Mouse (Mus musculus): ENCODE measurements around the gene Zdhhc18.

Zdhhc18 gene

DNA sequence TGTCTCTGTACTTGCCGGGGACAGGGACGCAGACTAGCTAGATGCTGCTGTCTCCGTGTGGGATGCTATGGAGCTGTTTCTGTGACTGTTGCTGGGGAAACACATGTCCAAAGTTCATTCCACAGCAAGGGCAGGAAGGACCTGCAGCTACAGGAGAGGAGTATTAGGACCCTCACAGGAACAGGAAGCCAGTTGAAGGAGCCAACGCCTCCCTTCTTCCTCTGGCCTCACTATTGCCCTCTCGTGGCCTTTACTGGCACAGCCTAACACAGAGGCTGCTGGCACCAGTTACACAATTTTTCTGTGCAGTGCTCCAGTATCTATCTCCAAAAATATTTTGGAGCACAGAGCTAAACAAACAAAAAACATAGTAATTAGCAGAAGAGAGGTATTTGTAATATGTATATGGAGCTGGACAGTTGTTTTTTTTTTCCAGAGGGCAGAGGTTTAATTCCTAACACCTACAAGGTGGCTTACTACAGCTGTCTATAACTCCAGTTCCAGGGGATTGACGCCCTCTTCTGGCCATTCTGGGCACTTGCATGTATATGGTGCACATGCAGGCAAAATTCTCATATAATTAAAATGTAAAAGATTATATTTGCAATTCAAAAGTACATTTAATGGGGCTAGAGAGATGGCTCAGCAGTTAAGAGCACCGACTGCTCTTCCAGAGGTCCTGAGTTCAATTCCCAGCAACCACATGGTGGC is at the start of gene Zdhhc18:
Zdhhc18 (minus strand) TSS at position 166 of the 711 bp plus-strand sequence.
- DNase-seq (ENCODE audit: low spot score) = peak; percentile 72

DNA sequence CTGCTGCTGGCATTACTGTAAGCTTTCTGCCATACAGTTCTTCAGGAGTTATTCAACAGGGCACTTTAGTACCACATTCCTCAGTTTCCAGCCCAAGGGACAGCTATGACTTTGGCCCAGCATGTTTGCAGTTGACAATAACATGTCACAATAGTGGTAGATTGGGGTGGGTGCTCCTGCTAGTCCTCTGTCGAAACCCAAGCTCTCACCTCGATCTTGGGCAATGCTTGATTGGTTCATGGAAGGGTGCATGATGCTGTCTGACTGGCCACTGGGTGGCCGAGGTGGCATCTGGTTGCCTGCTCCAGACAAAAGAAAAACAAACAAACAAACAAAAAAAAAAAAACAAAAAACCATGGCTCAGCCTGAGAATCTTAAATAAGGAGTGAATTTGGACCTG is 45.4 kb upstream of the Zdhhc18 start:
- DNase-seq (ENCODE audit: low spot score) = no peak

DNA sequence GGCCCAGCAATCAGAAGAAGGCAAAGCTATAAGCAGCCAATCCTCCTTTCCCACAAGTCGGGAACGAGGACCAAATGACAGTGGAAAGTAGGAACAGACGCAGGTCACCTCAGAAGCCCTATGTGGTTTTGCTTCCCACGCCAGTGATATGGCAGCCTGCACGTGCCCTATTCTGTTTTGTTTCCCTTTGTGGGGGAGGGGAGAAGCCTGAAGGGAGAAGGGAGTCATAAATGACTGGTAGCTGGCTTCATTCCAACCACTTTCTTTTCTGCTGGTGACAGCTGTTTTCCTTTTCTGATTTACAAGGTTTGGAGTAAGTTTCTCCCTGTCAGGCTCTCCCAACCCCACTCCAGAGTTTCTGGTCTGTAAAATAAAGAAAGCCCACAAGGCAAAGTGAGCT is 40.3 kb upstream of the Zdhhc18 start:
- DNase-seq (ENCODE audit: low spot score) = no peak

DNA sequence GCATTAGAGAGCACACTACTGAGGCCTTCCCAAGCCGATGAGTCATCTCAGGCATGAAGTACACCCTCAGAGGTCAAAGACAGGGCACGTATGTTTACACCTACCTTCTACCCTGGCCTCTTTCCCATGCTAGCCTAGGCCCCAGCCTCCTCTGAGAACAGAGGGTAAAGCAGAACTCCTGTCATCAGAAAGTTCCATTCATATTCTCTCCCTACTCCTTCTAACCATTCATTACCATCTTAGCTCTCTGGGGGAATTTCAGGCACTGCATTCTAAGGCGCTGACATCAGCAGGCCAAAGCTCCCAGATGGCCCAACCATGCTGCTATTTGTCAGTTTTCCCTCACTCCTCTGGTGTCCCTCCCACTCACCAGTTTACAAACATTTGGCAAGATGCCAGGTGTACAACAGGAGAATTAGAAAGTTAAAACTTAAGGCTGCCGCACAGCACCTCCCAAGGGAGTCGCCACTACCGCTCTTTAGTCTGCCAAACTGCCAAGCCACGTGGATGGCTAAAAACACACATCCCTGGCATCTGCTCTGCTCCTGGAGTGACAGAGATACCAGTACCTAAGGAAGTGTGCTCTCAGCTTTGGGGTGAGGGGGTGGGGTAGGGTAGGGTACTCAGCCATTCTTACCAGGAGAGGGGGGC is 38.6 kb upstream of the Zdhhc18 start:
- DNase-seq (ENCODE audit: low spot score) = no peak

DNA sequence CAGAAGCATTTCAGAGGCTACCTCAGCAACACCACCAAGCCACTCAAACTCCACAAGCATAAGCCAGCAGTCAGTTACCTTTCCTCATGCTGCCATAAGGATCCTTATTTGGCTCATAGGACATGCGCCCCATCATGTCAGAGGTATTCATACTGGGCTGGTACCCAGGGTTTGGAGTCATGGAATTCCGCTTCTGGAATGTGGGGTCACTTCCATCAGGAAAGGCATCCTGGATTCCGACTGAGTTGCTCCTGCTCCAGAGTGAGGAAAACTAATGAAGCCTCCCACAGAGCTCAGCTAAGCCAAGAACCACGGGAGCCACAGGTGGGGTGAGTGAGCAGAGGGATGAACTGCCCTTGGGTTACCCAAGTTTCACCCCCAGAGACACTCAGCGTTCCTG is 37.2 kb upstream of the Zdhhc18 start:
- no peak for DNase-seq (ENCODE audit: low spot score)

DNA sequence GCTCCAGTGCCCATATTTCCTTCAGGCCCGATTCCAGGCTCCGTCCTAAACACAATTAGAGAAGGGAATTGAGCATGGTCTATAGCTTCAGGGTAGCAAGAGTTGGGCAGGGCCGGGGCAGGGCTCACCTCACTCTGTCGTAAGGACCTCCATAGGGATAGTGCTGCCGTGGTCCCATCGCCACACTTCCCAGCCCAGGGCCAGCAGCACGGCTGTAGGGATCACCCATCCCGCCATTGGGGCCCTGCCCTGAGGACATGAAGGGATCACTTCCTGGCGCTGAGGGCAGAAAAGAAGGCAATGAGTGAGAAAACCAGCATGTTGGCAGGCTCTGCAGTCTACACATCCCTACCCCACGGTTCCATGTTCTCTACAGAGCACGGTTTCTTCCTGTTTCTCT is 36.6 kb upstream of the Zdhhc18 start:
- DNase-seq (ENCODE audit: low spot score) = no peak

DNA sequence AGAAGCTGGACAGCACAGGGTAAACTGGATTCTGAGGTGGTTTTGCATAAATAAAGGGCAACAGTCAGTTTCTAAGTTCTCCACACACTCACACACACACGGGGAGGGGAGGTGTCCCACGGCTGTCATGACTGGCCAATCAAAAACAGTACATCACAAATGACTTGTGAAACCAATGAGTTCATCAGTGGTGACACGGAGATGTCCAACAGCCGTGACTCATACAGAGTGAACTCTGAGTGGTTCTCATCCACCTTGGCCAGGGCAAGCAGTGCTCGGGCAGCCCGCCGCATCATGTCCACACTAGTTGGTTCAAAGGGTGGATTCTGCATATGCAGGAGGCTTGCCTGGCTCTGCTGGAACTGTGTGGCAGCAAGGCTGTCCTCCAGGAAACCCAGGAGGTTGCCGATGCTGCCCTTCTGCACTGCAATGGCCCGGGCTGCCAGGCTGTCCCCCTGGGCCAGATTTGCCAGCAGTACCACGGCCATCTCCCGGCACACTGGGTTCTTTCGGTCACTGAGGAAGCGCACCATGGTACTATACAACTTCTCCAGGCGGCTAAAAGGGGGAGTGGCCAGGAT is 30.3 kb upstream of the Zdhhc18 start:
- no peak for DNase-seq (ENCODE audit: low spot score)

DNA sequence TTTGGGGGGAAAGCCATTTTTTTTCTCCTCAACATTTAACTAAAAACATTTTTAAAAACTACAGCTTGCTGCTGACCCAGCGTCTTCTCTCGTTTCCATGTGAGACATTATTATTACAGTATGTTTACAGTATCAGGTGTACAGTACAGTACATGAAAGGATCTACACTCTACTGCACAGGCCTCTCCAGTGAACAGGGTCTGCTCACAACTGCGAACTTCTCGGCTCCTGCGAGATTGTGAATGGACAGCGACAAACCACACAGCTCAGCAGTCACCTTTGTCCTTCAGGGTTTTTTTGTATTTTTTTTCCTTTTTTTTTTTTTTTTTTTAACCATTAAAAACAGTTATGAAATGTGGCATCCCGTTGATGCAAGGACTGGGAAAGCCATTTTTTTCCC is 29.7 kb upstream of the Zdhhc18 start:
- DNase-seq (ENCODE audit: low spot score) = no peak

DNA sequence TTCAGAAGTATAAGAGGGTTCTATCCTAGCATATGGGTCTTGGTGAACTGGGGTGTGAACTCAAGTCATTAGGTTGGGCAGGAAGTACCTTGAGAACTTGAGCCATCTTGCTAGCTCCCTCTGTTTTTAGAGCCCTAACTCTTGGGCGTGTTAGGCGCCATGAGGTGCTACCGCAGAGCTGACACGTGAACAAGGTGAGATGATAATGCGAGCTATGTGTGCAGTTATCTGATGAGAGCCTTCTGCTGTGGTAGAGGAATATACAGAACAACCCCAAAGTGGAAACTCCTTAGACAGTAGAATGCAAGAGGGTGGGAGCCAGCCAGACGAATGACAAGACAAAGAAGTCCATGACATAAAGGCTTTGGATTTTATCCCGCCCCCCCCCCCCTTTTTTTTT is 27.3 kb upstream of the Zdhhc18 start:
- no peak for DNase-seq (ENCODE audit: low spot score)

DNA sequence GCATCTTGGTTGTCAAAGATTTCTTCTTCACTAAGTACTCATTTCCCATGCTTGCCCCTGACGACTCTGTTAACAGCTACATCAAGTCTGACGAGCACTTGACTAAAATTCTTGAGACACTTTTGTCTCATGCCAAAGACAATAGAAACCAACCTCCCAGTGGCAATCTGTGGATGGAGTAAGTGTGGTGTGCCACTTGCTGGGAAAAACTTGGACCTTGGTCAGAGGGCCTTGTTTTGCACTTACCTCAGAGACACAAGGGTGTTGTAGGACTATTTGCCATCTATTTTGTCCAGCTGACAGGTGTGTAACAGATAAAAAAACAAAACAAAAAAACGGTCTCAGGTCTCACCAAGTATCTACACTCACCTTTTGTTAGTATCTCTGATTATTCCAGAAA is 26.2 kb upstream of the Zdhhc18 start:
- no peak for DNase-seq (ENCODE audit: low spot score)

DNA sequence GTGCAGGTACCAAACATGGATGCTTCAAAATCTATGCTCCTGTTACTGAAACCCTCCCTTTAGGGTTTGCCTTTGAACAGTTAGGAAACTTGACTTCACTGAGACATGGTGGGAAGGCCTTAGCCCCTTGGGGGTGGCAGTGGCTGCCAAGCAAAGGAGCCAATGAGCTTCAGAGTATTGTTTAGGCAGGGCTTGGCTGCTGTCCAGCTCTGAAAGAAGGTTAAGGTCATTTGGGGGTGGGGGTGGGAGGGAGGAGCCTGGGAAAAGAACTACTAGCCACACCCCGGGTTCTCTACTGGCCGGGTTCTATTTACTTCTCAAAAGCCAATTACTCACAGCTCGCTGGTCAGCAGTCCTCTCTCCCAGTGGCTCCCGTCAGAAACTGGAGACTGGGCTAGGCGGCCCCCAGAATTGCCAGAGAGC is 25.7 kb upstream of the Zdhhc18 start:
- DNase-seq (ENCODE audit: low spot score) = no peak

DNA sequence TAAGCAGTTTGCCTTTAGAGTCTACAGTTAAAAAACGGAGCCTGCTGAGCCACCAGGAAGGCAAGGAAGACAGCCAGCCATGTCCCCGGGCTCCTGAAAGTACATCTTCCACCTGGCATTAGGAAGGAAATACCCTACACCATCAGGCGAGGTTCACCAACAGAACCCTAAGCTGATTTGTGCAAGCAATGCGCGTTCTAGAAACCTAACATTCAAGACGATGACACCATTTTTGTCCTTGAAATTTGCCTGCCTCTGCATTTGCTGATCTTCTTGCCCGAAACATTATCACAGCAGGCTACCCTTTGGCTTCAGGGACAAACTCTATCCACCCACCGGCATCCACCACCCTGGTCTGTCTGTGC is 24.4 kb upstream of the Zdhhc18 start:
- DNase-seq (ENCODE audit: low spot score) = no peak

DNA sequence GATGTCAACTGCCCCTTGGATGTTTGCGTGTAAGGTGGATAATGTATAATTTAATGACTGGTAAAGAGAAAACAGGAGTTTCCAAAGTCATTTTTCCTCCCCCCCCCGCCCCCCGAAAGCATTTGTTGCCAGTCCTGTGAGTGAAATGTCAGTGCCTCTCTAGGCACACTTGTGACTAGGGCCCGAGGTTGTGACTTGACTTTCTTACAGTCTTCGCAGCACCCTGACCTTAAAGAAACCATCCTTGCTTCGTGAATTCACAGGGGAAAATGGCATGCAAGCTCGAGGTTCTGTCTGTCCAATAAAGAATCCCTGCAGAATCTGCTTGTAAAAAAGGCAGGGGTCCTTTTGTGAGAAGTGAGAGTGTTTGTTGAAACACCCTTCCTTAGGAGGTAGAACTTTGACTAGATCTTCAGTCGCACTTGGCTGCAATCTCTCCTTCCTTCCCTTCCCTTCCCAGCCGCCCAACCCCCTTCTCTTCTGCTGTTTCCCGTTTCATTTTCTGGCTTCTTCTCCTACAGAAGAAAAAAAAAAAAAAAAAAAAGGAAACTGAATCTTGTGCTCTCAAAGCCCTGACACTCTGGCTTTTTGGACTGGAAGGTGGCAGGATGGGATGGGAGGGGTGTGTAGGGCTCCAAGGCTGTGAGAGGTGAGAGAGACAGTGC is 23.8 kb upstream of the Zdhhc18 start:
- no peak for DNase-seq (ENCODE audit: low spot score)

DNA sequence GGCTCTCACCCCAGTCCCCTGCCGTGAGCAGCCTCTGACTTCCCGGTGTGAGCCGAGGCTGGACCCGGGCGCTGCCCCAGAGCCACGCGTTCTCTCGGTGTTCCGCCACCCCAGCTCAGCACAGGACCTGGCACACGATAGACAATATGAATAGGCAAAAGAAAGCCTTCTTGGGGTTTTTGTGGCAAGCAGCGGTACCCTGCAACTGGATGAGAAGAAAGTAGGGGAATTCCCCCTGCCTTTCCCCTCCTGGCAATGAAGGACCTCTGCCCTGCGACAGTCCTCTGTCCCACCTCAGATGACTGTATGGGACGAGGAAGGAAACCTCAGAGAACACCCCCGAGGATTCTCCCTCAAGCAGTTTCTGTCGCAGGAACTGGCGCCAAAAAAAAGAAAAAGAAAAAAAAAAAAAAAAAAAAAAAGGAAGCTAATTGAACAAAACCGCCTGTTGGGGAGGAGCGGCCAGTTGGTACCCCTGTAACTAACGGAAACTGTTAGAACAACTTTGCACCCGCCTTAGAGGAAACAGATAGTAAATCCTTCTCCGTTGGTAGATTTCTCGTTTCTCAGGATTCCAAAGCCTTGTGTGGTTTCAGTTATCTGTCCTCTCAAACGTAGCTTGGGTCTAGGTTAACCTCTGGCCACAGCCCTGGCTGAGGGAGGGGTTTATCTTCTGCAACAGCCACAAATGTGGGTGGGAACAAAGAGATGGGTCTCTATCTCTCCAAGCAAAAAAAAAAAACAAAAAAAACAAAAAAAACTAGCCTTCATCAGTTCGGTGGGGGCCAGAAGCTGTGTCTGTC is 23.1 kb upstream of the Zdhhc18 start:
- no peak for DNase-seq (ENCODE audit: low spot score)

DNA sequence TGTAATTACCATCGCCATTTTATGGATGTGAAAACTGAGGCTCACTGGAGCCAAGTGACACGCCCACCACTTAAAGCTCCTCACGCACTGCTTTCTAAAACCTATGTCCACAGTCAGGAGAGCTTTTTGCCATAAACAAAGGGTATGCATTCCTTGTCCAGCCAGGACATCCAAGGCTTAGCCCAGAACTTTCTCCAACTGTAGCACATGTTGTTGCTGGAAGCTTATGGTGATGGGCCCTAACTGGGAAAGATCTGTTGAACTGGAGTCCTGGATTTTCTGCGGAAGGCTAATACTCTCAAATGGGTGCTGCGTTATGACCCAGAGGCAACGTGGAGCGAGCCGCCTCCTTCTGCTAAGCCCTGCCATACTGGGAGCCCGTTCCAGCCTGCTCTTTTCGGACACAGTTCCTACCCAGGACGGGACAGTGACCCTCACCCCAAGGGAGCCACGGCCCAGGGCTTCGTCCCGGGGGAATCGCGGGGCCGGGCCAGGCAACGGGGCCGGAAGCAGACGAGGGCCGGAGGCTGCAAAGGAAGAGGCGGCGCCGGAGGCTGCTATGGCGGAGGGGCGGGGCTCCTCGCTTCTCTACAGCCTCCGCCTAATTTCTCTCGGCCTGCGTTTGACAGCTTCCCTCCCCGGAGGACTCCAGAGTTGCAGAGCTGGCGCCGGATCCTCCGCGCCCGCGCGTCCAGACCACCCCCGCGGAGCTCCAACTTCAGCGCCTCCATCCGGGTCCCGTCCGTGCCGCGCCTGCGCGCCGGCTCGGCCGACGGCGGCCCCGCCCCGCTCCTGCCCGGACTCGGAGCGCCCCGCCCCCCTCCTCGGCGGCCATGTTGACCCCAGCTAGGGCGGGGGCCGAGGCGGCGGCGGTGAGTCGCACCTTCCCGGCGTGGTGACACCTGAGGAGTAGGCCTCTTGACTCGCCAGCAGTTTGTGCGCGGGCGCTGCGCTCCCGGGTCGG is 22.2 kb upstream of the Zdhhc18 start, which contains the start of gene Pigv:
Pigv (minus strand) TSS at position 767 of the 964 bp plus-strand sequence.
- peak; percentile 95 for DNase-seq (ENCODE audit: low spot score)

DNA sequence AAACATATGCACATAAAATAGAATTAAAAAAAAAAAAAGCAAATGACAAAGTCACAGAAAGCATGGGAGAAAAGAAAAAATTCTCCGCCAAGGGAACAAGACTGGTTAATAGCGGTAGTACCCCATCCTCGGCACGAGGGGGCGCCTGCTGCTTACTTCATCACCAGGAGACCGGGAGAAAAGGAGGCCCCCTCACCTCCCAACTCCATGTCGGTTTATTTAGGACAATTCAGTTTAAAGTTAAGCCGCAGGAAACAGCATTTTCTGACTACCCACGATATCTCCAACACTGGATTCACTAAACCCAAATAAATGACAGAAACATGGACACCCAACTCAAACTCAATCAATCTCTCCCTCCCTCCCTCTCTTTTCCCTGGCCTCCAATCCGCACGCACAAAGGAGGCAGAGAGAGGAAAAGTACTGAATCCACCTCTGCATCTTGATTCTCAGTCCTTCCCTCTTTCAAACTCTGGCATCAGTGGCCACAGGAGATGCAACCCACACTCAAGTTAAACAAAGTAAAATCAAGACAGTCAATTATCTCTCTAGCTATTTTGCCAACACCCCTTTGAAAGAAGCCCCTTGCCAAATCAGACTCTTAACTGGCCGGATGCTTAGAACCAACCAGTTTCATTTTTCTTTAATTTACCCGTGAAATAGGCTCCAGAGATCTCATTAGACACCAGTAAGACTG is 21.4 kb upstream of the Zdhhc18 start:
- peak; percentile 81 for DNase-seq (ENCODE audit: low spot score)

DNA sequence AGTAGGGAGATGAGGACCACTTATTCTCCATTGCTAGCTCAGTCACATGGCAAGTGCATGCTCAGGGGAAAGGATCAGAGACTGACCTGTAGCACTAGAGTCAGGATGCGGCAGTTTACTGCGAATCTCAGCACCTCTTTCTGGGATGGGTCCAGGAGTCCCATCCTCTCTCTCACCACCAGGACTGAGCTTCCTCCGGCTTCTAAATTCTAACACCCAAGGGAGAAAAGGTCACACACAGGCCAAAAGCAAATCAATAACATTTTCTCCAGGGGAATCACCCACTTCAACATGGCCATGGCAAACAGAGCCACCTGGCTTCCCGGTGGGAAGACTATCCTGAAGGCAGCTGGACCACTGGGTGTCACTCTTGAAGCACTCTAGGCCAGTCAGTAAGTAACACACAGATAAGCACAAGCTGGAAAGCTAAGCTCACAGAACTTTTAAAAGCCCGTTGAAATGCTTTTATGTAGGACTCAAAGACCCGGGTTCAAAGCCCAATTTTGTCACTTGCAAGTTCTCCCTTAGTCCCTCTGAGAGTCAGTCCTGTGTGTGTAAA is 19.8 kb upstream of the Zdhhc18 start:
- no peak for DNase-seq (ENCODE audit: low spot score)

DNA sequence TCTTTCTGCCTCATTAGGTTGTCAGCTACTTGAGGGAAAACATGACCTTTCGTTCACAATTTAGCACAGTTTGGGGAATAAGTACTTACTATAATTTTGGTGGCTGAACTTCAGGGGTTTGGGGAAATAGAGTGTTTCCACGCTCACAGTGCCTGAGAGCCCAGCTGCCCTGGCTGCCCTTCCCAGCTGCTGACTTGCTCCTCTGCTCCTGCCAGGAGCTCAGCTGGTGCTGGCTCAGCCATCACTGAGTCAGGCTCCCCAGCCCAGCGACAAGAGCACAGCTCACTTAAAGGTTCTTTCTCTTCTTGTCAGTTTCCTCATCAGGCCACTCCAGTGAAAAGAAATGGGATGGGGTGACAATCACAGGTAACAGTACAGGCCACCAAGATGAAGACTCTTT is 18.6 kb upstream of the Zdhhc18 start:
- DNase-seq (ENCODE audit: low spot score) = no peak

DNA sequence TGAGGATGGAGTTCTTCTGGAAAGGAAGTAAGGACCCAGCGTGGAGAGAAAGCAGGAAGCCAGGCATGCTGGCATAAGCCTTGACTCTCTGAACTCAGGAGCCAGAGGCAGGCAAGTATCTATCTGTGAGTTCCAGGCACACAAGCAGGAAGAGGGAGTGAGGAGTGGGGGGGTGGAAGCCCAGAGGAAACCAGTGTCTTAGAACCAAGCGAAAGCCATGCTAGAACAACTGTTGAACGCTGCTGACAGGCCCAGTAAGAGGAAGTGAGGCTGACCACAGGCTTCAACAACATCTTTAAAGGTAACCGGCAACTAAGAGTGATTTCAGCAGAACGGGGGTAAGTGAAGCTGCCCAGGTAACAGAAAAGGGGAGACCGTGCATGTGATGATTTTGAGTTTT is 16.2 kb upstream of the Zdhhc18 start:
- no peak for DNase-seq (ENCODE audit: low spot score)

DNA sequence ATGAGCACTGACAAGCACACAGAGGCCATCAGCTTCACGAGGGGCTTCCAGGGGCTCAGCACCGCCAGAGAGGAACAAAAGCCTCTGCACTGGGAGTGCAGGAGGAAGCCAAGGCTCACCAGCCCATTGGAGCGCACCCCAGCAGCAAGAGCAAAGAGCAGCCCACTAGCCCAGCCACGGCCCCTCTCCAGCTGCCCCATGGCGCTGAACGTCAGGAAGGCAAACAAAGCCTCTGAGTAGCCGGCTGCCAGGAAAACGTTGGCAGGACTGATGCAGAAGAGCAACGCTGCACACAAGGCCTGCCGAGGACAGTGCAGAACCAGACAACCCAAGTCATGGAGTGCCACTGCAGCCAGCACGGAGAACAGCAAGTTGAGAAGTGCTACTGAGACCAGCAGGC is 15.2 kb upstream of the Zdhhc18 start:
- DNase-seq (ENCODE audit: low spot score) = no peak
